Mouse (Mus musculus) spleen, postnatal 4 days (tissue): Measurements from ENCODE around the gene Tbcel.
A peak's percentile ranks its signal among the peaks of the same experiment; 100 is the strongest.

Source experiments
- DNase-seq, 2 experiments: peaks; one replicate each; pipeline ENCODE4 v3.0.0; 2022; ENCODE audit warnings: low spot score in 2 of 2

The Tbcel gene

GRCm38 (mm10) chr9:42486913-42487312 lies 20.7 kb downstream of the Tbcel start:
- DNase-seq = no peak

- DNase-seq = no peak
Measured at GRCm38 (mm10) chr9:42484667-42485066, 22.9 kb downstream of the Tbcel start.

- no peak for DNase-seq
Measured at GRCm38 (mm10) chr9:42482944-42483343, 24.7 kb downstream of the Tbcel start.

- no peak for DNase-seq
Measured at GRCm38 (mm10) chr9:42476166-42476565, 31.4 kb downstream of the Tbcel start.

GRCm38 (mm10) chr9:42474244-42474643 lies 33.4 kb downstream of the Tbcel start:
- no peak for DNase-seq

GRCm38 (mm10) chr9:42471921-42472747 lies 35.5 kb downstream of the Tbcel start:
- peak; percentile 82 to 90 for DNase-seq

GRCm38 (mm10) chr9:42471214-42471613 lies 36.4 kb downstream of the Tbcel start:
- peak in 1 of 2 experiments; percentile 43 for DNase-seq

GRCm38 (mm10) chr9:42469323-42469722 lies 38.3 kb downstream of the Tbcel start:
- DNase-seq = no peak

GRCm38 (mm10) chr9:42468360-42468759 lies 39.2 kb downstream of the Tbcel start:
- DNase-seq = no peak

- DNase-seq = no peak
Measured at GRCm38 (mm10) chr9:42467116-42467815, 40.3 kb downstream of the Tbcel start.

GRCm38 (mm10) chr9:42465661-42466091 lies 41.9 kb downstream of the Tbcel start:
- no peak for DNase-seq

GRCm38 (mm10) chr9:42464181-42464580 lies 43.4 kb downstream of the Tbcel start:
- no peak for DNase-seq

GRCm38 (mm10) chr9:42463220-42463989 lies 44.2 kb downstream of the Tbcel start:
- DNase-seq = peak; percentile 76 to 81

GRCm38 (mm10) chr9:42462585-42463219 lies 44.9 kb downstream of the Tbcel start:
- no peak for DNase-seq

GRCm38 (mm10) chr9:42461390-42462108 lies 46.1 kb downstream of the Tbcel start:
- peak; percentile 44 to 69 for DNase-seq

GRCm38 (mm10) chr9:42460353-42460752 lies 47.3 kb downstream of the Tbcel start:
- no peak for DNase-seq

- DNase-seq = no peak
Measured at GRCm38 (mm10) chr9:42459736-42460135, 47.9 kb downstream of the Tbcel start.

GRCm38 (mm10) chr9:42458741-42459515 lies 48.7 kb downstream of the Tbcel start:
- no peak for DNase-seq

- no peak for DNase-seq
Measured at GRCm38 (mm10) chr9:42457501-42457900, 50.1 kb downstream of the Tbcel start.

- DNase-seq = no peak
Measured at GRCm38 (mm10) chr9:42454364-42454763, 53.2 kb downstream of the Tbcel start.
